Mouse (Mus musculus): ENCODE results near the gene Rint1.

The Rint1 gene

DNA sequence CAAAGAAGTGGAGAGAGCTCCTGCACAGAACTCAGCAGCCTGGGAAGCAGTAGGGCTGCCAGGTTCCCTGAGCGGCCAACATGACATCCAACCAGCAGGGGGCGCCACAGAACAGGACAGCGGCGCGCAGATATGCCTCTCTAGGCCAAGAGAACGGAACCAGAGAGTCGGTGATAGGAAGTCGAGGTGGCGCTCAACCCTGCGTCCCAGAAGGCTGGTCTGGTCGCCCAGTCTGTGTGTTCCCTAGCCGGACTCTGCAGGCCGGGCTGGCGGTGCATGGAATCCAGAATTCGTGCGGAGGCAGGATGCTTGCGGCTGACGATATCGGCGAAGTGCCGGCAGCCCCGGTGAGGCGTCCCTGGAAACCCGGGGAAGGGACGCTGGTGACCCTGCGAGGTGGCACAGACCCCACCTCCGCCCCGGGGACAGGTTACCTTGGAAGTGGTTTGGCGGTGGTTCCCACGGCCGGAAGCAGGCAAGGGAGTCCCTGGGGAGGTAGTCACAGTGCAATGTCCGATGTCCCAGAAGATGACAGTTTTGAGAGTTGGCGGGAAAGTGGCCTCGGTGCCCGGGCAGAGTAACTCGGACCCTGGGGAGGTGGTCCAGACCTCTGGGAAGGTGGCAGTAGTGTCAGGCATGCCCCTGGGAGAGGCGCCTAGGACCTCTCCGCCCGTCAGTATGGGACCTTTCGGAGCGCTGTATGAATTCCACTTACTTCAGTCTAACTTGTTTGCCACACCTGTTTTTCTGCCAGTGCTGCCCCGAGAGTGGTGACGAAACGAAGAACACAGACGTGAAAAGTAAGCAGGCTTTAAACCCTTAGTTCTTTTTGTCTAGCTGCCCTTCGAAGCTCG is at the start of gene Rint1:
Gene Rint1 (plus strand): TSS at position 176 of the 854 bp plus-strand sequence.
- in situ Hi-C loops (cut with MboI; ENCODE audit: unreplicated experiment in 2 of 2): loop anchor here (25.0 kb wide), 2 partner anchors 1225 to 1250 kb away; partner anchors contain the start of gene Orc5 (in 1 of the 2)

DNA sequence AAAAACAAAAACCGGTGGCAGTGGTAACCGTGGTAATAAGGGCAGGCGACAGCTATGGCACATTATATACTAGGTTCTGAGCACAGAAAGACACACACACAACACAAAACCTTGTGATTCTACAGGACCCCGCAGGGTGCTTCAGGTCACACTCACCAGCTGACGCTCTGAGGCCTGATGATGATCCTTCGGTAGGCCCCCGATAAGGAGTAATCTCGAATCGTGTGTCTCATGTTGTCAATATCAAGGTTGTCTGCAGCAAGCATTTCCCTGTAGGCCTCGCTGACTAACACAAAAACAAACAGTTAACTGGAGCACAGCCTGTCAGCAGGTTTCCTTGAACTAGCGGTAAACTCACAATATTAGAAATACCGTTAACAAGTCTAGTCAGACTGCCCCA is 44.2 kb upstream of the Rint1 start:
- in situ Hi-C loops (cut with MboI; ENCODE audit: unreplicated experiment in 2 of 2): no loop called here

DNA sequence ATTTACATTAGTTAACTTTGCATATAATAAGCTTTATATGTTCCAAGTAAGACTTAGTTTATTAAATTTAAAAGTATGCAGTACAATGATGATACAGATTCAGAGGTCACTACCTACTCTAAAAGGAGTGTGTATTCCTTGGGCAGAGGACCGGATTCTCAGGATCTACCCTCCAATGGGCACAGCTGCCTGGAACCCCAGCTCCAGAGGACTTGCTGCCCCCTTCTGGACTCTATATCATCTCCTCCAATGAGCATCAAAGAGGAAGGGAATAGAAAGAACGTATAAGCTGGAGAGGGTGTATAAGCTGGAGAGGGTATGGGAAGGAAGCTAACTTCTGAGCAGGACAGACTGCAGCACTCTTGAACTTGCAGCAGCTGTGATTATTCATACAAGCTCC is 37.6 kb upstream of the Rint1 start:
- in situ Hi-C loops (cut with MboI; ENCODE audit: unreplicated experiment in 2 of 2): loop anchor here (5.0 to 25.0 kb wide), 6 partner anchors 33 to 488 kb away; no protein-coding TSS in a partner anchor

DNA sequence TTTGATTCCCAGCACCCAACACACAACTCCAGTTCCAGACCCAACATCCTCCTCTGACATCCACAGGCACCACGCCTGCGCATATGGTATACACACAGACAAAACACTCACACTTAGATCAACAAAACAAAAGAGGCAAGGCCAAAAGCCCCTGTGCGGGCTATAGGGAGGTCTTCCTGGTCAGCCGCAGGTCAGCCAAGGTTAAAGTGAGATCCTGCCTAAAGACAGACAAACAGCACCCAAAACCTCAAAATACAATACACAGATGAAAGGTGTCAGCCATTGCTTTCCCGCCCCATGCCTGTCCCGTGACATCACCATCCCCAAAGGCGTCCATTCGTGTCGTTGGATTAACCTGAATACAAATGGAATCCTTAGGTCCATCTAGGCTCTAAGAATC is 31.9 kb upstream of the Rint1 start:
- in situ Hi-C loops (cut with MboI; ENCODE audit: unreplicated experiment in 2 of 2): loop anchor here (10.0 to 25.0 kb wide), 4 partner anchors 81 to 493 kb away; no protein-coding TSS in a partner anchor

DNA sequence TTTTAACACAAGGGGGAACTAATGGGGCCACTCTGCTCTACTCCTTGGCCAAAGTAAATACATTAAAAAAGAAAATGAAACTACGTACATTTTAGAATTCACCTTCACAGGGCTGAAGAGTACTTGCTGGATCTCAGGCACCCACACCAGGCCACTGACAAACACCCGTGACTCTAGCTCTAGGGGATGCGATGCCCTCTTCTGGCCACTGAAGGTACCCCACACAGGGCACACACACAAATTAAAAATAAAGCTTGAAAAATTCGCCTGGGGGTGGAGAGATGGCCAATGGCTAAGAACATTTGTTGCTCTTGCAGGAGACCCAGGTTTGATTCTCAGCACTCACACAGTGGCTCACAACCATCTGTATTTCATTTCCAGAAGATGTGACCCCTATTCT is 31.1 kb upstream of the Rint1 start:
- in situ Hi-C loops (cut with MboI; ENCODE audit: unreplicated experiment in 2 of 2): loop anchor here (10.0 to 25.0 kb wide), 4 partner anchors 82 to 494 kb away; no protein-coding TSS in a partner anchor

DNA sequence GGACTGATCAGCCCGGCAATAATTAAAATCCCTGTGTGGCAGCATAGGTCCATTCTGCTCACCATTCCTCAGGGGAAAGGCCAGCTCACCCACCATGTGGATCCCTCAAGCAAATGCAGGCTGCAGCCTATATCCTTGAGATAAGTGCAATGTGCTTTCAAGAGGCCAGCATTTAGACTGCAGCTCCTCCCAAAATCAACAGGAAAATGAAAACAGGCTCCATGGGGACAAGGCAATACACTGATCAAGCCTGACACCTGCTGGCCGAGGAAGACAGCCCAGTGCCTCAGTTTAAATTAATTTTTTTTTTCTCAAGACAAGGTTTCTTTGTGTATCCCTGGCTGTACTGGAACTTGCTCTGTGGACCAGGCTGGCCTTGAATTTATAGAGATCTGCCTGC is 28.9 kb upstream of the Rint1 start:
- in situ Hi-C loops (cut with MboI; ENCODE audit: unreplicated experiment in 2 of 2): loop anchor here (10.0 to 25.0 kb wide), 4 partner anchors 84 to 496 kb away; no protein-coding TSS in a partner anchor

DNA sequence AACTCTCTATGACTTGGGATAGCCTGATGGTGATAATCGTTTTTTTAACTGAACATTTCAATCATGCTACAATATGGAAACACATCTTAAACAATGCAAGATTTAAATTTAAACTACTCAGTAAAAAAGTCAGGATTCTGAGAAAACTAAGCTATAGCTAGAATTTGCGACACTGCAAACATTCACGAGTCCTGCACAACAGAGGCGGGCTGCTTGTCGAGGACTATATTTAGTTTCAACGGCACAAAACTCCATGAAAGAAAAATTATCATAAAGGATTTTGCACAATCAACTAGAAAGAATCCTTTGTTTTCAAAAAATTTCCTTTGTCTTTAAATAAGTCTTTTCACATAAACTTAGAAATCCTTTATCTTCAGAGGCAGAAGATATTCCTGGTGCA is 25.0 kb upstream of the Rint1 start:
- in situ Hi-C loops (cut with MboI; ENCODE audit: unreplicated experiment in 2 of 2): loop anchor here in 1 of 2 experiments (25.0 kb wide), 1 partner anchor 500 kb away; no protein-coding TSS in a partner anchor

DNA sequence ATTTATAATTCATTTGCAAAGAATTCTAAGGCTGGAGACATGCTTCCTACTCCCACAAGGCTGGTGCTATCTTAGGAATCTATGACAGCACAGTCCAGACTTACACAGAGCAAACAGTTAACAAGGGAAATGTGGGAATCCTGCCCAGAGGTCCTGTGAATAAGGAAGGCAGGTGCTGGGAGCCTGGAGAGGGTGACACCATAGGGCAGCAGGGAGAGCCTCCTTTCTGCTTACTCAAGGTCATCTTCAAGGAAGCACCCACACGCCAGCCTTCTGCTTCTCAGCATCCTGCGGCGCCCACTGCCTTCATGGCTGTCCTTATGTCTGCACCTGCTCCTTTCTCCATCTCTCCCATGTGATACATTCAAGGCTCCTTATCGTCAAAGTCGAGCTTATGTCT is 23.0 kb upstream of the Rint1 start:
- in situ Hi-C loops (cut with MboI; ENCODE audit: unreplicated experiment in 2 of 2): loop anchor here in 1 of 2 experiments (25.0 kb wide), 1 partner anchor 502 kb away; no protein-coding TSS in a partner anchor

DNA sequence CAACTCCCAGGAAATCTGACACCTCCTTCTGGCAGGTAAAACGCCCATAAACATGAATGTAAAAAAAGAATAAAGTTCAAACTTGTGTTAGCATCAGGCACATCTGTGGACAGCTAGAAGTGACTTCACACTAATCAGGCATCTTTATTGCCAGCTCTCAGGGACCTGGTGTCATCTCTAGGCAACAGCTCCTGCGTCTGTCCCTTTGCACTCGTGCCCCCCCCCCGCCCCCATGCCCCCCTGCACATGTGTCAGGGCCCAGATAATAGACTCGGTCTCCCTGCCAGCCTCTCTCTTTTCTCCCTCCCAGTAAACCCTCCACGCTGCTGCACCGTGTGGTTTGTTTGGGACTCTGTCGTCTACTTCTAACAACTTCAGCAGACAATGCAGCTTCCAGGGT is 16.4 kb upstream of the Rint1 start:
- in situ Hi-C loops (cut with MboI; ENCODE audit: unreplicated experiment in 2 of 2): loop anchor here in 1 of 2 experiments (10.0 to 25.0 kb wide), 2 partner anchors 396 to 509 kb away; no protein-coding TSS in a partner anchor

DNA sequence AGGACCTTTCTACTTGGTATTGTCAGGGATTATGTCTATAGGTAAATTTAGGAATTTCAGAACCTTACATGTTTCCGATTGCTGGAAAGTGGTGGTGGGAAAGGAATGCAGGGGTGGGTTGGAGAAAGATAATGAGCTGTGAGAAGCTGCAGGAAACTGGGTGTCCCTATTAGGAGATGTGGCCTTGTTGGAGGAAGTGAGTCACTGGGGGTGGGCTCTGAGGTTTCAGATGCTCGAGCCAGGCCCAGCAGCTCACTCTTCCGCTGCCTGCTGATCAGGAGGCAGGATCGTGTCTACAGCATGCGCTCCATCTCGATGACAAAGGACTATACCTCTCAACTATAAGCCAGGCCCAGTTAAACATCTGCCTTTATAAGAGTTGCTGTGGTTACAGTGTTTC is 13.3 kb upstream of the Rint1 start:
- in situ Hi-C loops (cut with MboI; ENCODE audit: unreplicated experiment in 2 of 2): loop anchor here in 1 of 2 experiments (10.0 to 25.0 kb wide), 2 partner anchors 399 to 512 kb away; no protein-coding TSS in a partner anchor

DNA sequence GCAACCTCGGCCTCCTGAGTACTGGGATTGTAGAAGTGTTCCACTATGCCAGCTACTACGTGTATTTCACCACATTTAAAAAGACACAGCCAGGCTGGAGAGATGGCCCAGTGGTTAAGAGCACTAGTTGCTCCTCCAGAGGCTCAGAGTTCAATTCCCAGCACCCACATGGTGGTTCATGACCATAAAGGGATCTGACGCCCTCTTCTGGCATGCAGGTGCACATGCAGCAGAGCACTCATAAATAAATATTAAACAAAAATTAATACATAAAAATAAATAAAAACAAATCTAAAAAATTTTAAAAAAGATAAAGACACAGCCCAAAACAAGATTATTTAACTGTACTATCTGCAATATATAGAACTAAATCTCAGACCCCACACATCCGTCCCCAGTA is 7.0 kb upstream of the Rint1 start:
- in situ Hi-C loops (cut with MboI; ENCODE audit: unreplicated experiment in 2 of 2): loop anchor here (25.0 kb wide), 2 partner anchors 1218 to 1243 kb away; partner anchors contain the start of gene Orc5 (in 1 of the 2)

DNA sequence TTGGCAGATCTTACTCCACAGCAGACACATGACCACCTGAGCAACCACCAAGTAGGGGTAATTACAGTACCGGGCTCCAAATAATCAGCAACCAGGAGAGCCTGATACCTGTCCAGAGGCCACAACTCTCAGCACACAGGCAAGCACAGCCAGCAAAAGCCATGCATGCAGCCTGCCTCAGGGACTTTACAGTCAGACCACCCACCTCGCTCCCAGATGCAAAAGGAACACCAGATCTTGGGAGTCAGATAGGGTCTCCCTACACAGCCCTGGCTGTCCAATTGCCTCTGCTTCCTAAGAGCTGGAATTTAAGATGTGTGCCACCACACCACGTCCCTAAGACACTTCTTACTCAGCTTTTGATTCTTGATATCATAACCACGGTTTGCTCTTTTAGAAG is 6.3 kb upstream of the Rint1 start:
- in situ Hi-C loops (cut with MboI; ENCODE audit: unreplicated experiment in 2 of 2): loop anchor here (25.0 kb wide), 2 partner anchors 1219 to 1244 kb away; partner anchors contain the start of gene Orc5 (in 1 of the 2)

DNA sequence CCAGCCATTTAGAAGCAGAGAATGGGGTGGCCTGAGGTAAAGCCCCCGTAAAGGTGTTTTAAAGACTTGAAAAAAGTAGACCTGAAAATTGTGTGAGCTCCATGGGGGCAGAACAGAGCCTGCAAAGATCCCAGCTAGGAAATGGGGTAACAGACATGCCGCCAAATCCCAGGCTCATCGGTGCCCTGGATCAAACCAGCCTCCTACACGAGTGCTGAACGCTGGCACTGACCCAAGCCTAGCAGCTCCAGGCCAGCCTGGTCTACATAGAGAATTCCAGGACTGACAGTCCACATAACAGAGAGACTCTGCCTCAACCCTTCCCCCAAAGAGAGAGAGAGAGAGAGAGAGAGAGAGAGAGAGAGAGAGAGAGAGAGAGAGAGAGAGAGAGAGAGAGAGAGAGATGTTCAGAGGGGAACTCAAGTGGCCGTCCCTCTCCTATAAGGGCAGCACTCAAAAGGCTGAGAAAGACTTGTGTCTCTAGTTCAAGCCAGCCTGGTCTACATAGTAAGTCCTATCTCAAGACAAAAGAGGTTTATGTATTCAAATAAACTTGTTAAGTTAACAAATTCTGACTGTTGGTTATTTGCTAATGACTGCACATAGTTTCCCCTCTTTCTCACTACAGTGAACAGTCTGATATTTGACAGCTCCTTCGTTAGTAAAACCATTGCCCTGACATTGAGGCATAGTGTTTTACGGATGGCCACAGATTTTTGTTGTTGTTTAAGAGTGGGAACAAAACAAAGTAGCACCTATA is 5.3 kb upstream of the Rint1 start:
- in situ Hi-C loops (cut with MboI; ENCODE audit: unreplicated experiment in 2 of 2): loop anchor here (25.0 kb wide), 2 partner anchors 1220 to 1245 kb away; partner anchors contain the start of gene Orc5 (in 1 of the 2)

DNA sequence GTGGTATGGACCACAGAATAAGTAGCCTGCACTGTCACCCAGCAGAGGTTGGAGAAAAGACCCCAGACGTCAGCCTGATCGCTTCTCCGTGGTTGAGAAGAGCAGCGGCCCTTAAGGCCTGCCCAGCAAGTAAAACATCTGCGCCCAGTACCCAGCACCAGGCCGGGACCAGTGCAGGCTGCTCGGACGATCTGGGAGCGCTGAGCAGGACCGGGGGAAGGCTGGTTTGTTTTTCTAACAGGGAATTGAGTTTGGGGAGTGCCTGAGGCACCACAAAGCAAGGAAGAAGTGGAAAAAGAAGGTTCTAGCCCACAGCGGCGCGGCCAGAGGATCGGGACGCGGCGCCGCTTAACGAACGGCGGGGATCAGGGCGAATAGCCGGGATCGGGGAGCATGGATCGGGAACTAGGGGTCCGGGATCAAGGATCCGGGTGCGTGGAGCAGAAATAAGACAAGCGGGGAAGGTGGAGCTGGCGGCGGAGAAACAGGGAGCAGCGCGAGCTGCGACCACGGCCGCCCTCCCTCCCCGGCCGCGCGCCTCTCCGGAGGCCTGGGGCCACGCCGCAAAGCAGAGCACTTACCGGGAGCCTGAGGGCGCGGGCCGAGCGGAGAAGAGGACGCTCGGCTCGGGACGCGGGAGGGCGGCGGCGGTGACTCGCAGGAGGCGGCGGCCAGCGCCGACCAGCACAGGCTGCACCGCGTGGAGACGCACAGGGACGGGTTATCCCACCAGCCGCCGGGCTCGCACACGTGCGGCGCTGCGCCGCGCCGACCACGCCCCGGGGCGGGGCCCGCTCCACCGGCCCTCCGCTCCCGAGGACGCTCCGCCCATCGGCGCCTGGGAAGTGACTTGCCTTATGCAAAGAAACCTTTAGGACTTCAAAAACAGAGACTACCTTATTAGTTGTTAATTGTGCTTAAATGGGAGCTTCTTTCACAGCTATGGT is 4.3 kb upstream of the Rint1 start, which contains the start of gene Pus7:
Gene Pus7 (minus strand): TSS at position 781 of the 947 bp plus-strand sequence.
- in situ Hi-C loops (cut with MboI; ENCODE audit: unreplicated experiment in 2 of 2): loop anchor here (25.0 kb wide), 2 partner anchors 1221 to 1246 kb away; partner anchors contain the start of gene Orc5 (in 1 of the 2)

DNA sequence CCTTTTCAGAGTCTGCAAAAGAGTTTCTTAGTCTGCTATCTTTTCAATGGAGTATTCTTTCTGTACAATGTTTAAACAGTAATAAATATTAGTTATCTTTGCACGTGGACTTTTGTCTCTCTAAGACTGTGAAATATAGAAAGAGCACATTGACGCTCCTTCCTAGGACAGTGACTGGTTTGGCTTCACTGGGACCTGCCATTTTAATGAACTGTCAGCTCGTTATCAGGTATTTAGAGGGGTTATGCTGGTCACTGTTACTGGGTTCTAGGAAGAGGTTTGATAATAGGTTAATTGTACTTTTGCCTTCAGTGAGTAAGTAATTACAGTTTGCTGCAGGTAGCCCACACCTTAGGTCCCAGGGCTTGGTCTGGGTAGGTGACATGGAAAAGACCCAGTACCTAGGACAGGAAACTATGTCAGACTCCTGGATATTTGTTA is 899 bp downstream of the Rint1 start:
- in situ Hi-C loops (cut with MboI; ENCODE audit: unreplicated experiment in 2 of 2): loop anchor here (25.0 kb wide), 2 partner anchors 1226 to 1251 kb away; partner anchors contain the start of gene Orc5 (in 1 of the 2)

DNA sequence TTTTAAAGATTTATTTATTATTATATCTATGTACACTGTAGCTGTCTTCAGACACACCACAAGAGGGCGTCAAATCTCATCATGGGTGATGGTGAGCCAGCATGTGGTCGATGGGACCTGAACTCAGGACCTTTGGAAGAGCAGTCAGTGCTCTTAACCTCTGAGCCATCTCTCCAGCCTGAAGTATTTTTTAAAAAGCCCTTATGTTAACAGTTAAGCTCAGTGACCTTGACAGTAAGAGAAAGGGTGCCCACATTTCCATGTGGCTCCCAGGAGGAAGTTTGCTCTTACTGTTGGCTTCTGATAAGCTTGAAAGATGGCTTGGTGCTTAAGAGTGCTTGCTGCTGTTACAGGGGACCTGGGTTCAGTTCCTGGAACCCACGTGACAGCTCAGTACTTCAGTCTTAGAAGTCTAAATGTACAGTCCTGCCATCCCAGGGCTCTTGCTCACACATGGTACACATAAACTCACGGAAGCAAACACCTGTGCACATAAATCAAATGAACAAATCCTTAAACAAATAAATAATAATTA is 1.6 kb downstream of the Rint1 start:
- in situ Hi-C loops (cut with MboI; ENCODE audit: unreplicated experiment in 2 of 2): loop anchor here (25.0 kb wide), 2 partner anchors 1227 to 1252 kb away; partner anchors contain the start of gene Orc5 (in 1 of the 2)

DNA sequence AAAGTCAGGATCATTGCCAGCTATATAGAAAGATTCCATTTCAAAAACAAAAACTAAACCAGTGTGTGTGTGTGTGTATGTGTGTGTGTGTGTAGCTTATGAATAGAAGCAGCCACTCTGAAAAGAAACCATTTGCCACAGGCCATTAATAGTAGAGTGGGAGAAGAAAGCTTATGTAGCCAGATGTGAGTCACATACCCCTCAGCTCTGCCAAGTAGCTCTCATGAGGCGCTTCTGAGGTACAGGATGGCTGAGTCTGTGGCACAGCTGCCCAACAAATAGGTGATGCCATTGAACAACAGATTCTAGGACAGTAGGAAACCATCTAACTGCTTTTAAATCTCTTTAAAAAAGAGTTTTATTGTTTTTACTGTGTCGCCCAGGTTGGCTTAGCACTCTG is 5.2 kb downstream of the Rint1 start:
- in situ Hi-C loops (cut with MboI; ENCODE audit: unreplicated experiment in 2 of 2): loop anchor here (25.0 kb wide), 2 partner anchors 1230 to 1255 kb away; partner anchors contain the start of gene Orc5 (in 1 of the 2)

DNA sequence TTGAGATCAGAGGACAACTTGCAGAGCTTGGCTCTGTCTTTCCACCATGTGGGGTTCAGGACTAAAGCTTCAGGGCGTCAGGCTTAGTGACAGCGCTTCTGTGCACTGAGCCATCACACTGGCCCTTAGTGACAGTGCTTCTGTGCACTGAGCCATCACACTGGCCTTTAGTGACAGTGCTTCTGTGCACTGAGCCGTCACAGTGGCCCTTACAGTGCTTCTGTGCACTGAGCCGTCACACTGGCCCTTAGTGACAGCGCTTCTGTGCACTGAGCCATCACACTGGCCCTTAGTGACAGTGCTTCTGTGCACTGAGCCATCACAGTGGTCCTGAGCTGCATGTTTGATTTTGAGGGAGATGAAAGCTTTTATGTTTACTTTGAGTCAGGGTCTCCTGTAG is 27.3 kb downstream of the Rint1 start:
- in situ Hi-C loops (cut with MboI; ENCODE audit: unreplicated experiment in 2 of 2): no loop called here

DNA sequence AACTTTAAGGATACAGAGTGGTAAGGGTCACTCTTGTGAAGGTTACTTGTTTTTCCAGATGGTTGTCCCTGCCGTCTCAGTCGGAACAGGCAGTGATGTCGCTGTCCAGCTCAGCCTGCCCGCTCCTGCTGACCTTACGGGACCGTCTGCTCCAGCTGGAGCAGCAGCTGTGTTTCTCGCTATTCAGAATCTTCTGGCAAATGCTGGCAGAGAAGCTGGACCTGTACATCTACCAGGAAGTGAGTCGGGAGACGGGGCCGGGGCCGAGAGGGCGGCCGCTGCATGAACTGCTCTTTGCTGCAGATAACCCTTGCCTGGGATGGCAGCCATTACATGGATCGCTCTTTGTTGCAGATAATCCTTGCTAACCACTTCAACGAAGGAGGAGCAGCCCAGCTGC is 29.2 kb downstream of the Rint1 start:
- in situ Hi-C loops (cut with MboI; ENCODE audit: unreplicated experiment in 2 of 2): no loop called here
